Mouse (Mus musculus) yolk sac, embryonic 10.5 days (tissue): ENCODE results near the gene Olfr368.

Experiments
- DNase-seq: peaks from one replicate; pipeline ENCODE4 v3.0.0-alpha.2; 2017; ENCODE audit warnings: low spot score

Gene Olfr368

DNA sequence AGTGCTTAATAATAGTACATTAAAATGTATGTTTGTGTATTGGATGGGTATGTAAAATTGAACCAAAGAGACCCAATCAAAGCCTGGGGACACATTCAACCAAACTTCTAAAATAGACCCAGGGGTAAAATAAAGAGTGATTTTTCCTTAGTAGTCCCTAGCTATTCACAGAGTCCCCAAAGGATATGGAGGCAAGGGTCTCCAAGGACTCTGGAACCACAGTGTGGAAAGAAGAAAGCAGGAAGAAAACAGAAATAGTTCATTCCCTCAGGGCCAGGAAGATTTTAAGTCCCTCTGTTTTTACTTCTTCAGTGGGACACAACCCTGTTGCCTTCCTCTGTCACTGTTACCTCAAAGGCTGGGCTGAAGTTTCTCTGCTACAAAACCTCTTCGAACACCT, at the start of gene Olfr368:
TSS of gene Olfr368 (plus strand) at position 301 of the 400 bp plus-strand sequence.
- no peak for DNase-seq

DNA sequence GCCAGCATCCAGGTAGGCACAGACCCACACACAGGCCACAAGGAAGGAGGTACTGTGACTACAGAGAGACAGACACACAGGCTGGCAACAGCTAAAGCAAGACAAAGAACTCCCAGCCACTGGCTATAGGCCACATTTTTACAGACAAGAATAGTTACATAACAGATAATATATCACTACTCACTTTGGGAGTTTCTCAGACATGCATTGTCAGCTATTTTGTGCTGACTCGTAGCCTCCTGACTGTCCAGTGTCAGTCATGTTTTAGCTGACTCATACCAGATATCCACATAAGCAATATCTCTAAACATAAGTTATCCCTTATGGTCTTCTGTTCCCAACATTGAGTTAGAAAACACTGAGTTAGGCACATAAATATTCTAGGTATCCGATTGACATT, 7.0 kb downstream of the Olfr368 start:
- no peak for DNase-seq

GRCm38 (mm10) chr2:37338497-37339187, 12.3 kb downstream of the Olfr368 start:
- no peak for DNase-seq

DNA sequence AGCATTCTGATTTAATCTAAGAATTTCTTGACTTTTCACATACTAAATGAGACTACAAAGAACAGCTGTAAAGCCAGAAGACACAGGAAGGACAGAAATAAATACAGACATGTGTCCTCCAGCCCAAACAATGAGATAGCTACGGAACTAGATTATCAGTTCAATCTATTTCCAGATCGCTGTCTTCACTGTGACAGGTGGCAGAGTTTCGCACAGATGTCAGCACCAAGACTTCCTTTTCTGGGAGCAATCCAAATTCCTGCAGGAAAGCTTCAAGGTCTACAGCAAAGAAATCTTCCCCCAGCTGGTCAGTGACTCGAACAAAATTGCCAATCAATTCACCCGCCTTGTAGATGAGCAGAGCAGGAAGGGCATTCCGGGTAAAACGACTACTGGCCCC, 25.4 kb downstream of the Olfr368 start:
- no peak for DNase-seq

- no peak for DNase-seq
These were observed 29.3 kb downstream of the Olfr368 start for GRCm38 (mm10) chr2:37355571-37355970.

DNA sequence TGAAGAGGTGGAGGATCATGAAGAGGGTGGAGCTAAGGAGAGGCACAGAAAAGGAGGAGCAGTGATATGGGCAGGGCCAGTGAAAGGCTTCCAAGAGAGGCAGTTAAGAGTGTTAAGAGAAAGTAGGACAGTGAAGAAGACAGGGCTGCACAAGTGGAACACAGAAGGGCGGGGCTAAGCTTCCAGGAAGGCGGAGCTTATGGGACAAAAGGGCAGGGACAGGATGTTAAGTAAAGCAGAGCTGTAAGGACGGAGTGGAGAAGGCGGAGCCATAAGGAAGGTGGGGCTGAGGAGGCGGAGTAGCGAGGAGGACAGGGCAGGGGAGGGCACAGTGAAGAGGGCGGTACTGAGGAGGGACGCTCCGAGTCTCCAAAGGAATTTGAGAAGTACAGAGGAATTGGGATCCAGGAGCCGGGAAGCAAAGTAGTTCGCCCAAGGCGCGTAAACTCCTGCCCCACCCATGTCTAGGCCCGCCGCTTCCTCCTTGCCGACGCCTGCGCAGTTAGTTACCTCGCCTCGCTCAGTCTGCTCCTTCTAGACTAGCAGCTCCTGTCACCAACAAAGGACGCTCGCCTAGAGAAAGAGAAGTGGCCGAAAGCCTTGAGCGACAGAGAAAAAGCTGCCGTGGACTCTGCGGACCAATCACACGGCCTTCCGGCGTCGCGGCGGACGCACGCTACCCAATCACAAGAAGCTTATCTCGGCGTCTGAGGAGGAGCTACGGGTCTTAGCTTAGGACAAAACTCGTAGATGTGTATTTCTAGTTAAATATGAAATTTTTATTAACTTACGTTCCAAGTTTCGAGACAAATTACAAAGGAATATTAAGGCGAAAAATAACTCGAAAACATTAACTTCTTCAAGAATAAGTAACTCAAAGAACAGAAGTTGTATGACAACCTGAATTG, 32.6 kb downstream of the Olfr368 start, which contains the start of gene Pdcl:
TSS of gene Pdcl (minus strand) at position 700 of the 908 bp plus-strand sequence.
- peak; percentile 96 for DNase-seq

DNA sequence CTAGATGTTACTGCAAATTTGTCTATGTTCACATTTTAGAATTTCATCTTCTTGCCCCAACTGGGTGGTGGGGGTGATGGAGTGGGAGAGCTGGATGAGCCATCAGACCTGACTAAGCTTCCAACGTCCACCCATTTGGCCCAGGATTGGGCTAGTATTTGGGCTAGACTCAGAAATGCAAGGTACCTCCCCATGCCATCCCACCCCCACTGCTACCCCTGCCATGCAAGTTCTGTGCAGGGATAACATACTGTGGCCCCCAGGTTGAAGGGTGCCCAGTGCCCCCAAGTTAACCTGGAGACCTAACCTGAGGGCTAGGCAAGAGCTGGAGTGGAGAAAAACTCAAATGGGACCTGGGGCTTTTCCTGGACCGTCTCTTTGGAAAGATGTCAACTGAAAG, 33.6 kb downstream of the Olfr368 start:
- no peak for DNase-seq

GRCm38 (mm10) chr2:37370651-37371050, 44.3 kb downstream of the Olfr368 start:
- no peak for DNase-seq

DNA sequence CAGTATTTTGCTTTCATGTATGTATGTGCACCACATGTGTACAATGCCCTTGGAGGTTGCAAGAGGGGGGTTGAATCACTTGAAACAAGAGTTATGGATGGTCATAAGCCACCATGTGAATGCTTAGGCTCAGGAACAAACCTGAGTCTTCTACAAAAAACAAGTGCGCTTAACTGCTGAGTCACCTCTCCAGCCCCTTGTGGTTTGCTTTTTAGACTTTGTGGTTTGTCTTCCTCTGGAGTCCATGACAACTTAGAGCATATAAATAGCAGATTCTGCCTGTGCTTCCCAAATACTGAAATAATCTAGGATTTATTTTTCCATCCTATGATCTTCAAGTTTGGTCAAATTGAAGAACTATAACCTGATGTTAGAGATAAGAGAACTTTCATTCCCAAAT, 49.7 kb downstream of the Olfr368 start:
- DNase-seq, result no peak

- DNase-seq, result peak; percentile 13
These were observed 53.9 kb downstream of the Olfr368 start for GRCm38 (mm10) chr2:37380189-37380588.
